Mouse (Mus musculus) hindbrain, embryonic 12.5 days (tissue): Measurements from ENCODE around the gene Acnat2. TPM values are rescaled to one million over a fixed set of nuclear protein-coding genes. Genes with fewer than 3 reads are reported as not detected.
"Not testable (repeated sequence)": the region's sequence is repeated elsewhere in the genome, so short reads cannot be mapped to it uniquely, and the experiment has no call there.

Experiments
- ATAC-seq: fragments of 200-750 bp; cut with Nextera tagmentation; 2 replicates; pipeline ENCODE4 v1.8.0; 2017; ENCODE audit warnings: moderate TSS enrichment; ENCODE audit not compliant: low FRiP score
- H3K27ac ChIP-seq: fragments of 300-500 bp; sonication (generic); 2 replicates; pipeline ENCODE4 v1.5.1; 2016; ENCODE audit warnings: mild to moderate bottlenecking
- H3K27me3 ChIP-seq: fragments of 300-500 bp; sonication (generic); 2 replicates; pipeline ENCODE4 v1.6.1; 2016; ENCODE audit warnings: mild to moderate bottlenecking
- H3K36me3 ChIP-seq: fragments of 300-500 bp; sonication (generic); 2 replicates; pipeline ENCODE4 v1.6.1; 2016; ENCODE audit warnings: mild to moderate bottlenecking
- H3K4me1 ChIP-seq: fragments of 300-500 bp; sonication (generic); 2 replicates; pipeline ENCODE4 v1.6.1; 2016
- H3K4me2 ChIP-seq: fragments of 300-500 bp; sonication (generic); replicated peaks from 2 replicates; pipeline ENCODE4 v1.6.1; 2016; ENCODE audit warnings: mild to moderate bottlenecking
- H3K4me3 ChIP-seq: fragments of 300-500 bp; sonication (generic); 2 replicates; pipeline ENCODE4 v1.5.1; 2016; ENCODE audit warnings: mild to moderate bottlenecking
- H3K9ac ChIP-seq: fragments of 300-500 bp; sonication (generic); 2 replicates; pipeline ENCODE4 v1.6.1; 2016; ENCODE audit warnings: mild to moderate bottlenecking, moderate library complexity
- H3K9me3 ChIP-seq: fragments of 300-500 bp; sonication (generic); replicated peaks from 2 replicates; pipeline ENCODE4 v1.6.1; 2016; ENCODE audit warnings: mild to moderate bottlenecking
- WGBS: fragments of 180-500 bp; shearing (Covaris S2); methylation state at CpG from one replicate; pipeline ENCODE4 v1.1.7; 2016; 5-methylcytosine and 5-hydroxymethylcytosine counted together
- polyA plus RNA-seq: library from polyadenylated mRNA; unstranded; fragments of >200 nt; fragmentation: Nextera tagmentation; extraction: Ambion mirVana; gene quantifications from 2 replicates; pipeline ENCODE4 v1.2.1, GENCODE M21; 2016

Gene Acnat2
- polyA plus RNA-seq, 1 experiment from 2014 or later = not detected

DNA sequence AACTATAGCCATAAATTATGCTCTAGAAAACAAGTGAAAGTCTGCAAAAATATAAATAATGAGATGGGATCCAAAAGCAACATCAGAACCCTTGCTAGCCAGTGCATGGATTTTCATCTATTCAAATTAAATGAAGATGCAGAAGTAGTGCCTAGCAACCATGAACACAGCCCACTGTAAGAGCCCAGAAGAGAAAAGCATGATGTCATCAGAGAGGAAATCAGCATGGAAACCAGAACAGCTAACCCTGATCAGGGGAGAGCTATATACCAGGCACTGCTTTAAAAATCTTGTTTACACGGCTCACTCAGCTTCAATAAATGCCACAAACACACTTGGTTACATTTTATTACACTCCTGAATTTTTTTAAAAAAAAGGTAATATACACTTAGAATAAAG, 60.0 kb downstream of the Acnat2 start:
- not testable (repeated sequence) for H3K9ac ChIP-seq, ATAC-seq, H3K4me2 ChIP-seq, H3K27ac ChIP-seq, H3K4me1 ChIP-seq, H3K9me3 ChIP-seq, H3K27me3 ChIP-seq, H3K4me3 ChIP-seq, H3K36me3 ChIP-seq
- 72% methylated on average over 1 of the region's 1 CpGs for WGBS

DNA sequence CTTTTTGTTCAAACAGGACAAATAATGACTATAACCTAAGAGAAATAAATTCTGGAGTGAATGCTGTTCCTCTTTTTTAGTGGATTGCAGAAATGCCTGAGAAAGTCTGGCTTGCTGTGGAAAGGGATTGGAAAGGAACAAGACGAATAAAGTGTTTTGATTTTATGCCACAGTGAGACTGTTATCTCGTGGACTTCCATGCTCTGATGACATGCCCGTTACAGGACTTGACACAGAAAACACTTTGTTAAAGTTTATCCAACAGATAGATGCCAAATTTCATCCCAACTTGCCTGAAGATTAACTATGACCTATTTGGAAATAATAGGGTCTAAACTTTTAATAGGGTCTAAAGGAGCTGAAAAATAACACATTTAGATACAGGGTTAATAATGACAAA, 67.9 kb downstream of the Acnat2 start:
- not testable (repeated sequence) for H3K4me1 ChIP-seq, H3K36me3 ChIP-seq, H3K4me2 ChIP-seq, ATAC-seq, H3K9ac ChIP-seq, H3K27me3 ChIP-seq, H3K4me3 ChIP-seq, H3K9me3 ChIP-seq, H3K27ac ChIP-seq
- WGBS = 87% methylated on average over 3 of the region's 3 CpGs

DNA sequence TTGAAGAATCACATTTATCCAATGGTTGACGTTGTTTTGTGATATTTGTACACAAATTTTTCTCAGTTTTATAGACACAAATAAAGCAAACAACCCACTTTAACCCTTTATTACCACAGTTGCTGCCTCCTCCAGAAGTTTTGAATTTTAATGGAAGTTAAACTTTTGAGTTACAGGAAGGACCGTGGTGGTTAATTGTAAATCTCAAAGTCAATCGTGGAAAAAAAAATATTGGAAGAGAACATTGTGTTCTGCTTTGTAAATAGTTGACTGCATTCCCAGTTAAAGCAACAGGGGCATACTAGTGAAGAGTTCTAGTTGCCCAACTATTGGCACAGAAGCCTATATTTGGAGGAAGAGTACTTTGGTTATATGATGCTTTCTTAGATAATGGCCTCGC, 70.0 kb downstream of the Acnat2 start:
- not testable (repeated sequence) for ATAC-seq, H3K4me3 ChIP-seq, H3K36me3 ChIP-seq, H3K27ac ChIP-seq, H3K27me3 ChIP-seq, H3K9me3 ChIP-seq, H3K4me1 ChIP-seq, H3K4me2 ChIP-seq, H3K9ac ChIP-seq
- 91% methylated on average over 3 of the region's 4 CpGs for WGBS

Other genes with a start within 250 kb of the Acnat2 start
- gene Acnat1, start 65.8 kb upstream of the Acnat2 start, polyA plus RNA-seq = not detected in 2 replicates
- gene Baat, start 98.4 kb upstream of the Acnat2 start, polyA plus RNA-seq = 0.17 and 0.18 TPM in 2 replicates
- gene Mrpl50, start 112.9 kb upstream of the Acnat2 start, polyA plus RNA-seq = 80.7 and 82.2 TPM in 2 replicates
- gene Zfp189, start 113.0 kb upstream of the Acnat2 start, polyA plus RNA-seq = 14.9 and 16.7 TPM in 2 replicates
- gene Aldob, start 141.4 kb upstream of the Acnat2 start, polyA plus RNA-seq = 0.20 TPM in 1 of 2 replicates, not detected in the other
- 31.0 and 33.3 TPM in 2 replicates for gene Tmem246, start 189.7 kb upstream of the Acnat2 start, polyA plus RNA-seq
- 67.6 TPM in 2 replicates for gene Rnf20, start 223.9 kb upstream of the Acnat2 start, polyA plus RNA-seq